Mouse (Mus musculus): ENCODE measurements around the gene Wwox. TPM values are rescaled to one million over a fixed set of nuclear protein-coding genes. Genes with fewer than 3 reads are reported as not detected.

The Wwox gene
- polyA plus RNA-seq, 1 experiment from 2014 or later = 16.3 TPM

DNA sequence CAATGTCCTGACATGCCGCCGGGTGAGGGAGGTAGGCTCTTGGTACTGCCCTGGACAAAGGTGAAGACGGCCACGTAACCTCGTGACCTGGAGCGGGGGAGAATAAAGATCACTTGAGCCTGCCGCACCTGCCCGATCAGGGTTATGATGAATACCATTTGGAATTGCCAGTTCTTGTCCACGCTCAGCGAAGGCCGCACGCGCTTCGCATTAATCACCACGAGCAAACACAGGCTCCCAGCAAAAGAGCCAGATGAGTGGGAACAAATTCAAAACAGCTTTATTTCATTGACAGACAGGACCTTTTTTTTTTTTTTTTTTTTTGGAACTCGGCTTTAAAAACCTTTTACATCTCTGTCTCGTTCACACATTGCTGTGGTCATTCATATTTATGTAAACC, 775.4 kb downstream of the Wwox start:
- no peak for TF ChIP-seq CTCF (IDR thresholded peaks at IDR 0.05; ENCODE audit: low read depth)
- no peaks in the 10 kb centered on the region for H3K4me1 ChIP-seq (replicated peaks; ENCODE audit: insufficient read depth, low read length)
- ATAC-seq (replicated peaks; ENCODE audit: low FRiP score, low read depth) (no peak), DNase-seq (ENCODE audit: low spot score) (no peak)
- no peak overlapping the region for H3K4me3 ChIP-seq (replicated peaks; ENCODE audit: low read depth, low read length)
- no peak overlapping the region for H3K27ac ChIP-seq
- H3K9me3 ChIP-seq (replicated peaks; ENCODE audit: low read length) = no peaks in the 10 kb centered on the region
- no peaks in the 10 kb centered on the region for H3K36me3 ChIP-seq (ENCODE audit: insufficient read depth, low read length)
- no peak overlapping the region for H3K4me2 ChIP-seq (ENCODE audit: low read length)
- 62% methylated on average over 17 of the region's 17 CpGs for WGBS
- H3K27me3 ChIP-seq (ENCODE audit: insufficient read depth, low read length) = no peaks in the 10 kb centered on the region
- no peak overlapping the region for H3K9ac ChIP-seq (ENCODE audit: low read depth, low read length)

DNA sequence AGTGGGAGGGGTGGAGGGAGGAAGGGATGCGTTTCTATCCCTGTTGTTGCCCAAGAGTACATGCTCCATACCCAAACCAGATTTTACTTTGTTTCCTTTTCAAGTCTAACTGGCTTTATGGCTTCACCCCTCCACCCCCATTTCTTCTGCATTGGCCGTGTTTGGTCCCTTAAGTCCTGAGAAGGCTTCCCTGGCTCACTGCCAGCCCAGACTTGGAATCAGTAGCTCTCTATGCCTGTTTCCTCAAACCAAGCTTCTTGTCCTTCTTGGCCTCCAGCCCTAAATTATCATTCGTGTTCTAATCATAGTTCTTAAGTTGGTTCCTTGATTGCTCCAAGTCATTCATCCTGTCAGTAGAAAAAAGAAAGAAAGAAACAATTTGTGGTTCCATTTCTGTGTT, 777.3 kb downstream of the Wwox start:
- whole genome bisulfite sequencing = 45% methylated on average over 3 of the region's 3 CpGs
- DNase-seq (ENCODE audit: low spot score) (no peak), ATAC-seq (replicated peaks; ENCODE audit: low FRiP score, low read depth) (no peak)
- H3K4me2 ChIP-seq (ENCODE audit: low read length) = no peak overlapping the region
- H3K36me3 ChIP-seq (ENCODE audit: insufficient read depth, low read length) = no peaks in the 10 kb centered on the region
- H3K9ac ChIP-seq (ENCODE audit: low read depth, low read length) = no peak overlapping the region
- H3K27me3 ChIP-seq (ENCODE audit: insufficient read depth, low read length) = no peaks in the 10 kb centered on the region
- H3K4me3 ChIP-seq (replicated peaks; ENCODE audit: low read depth, low read length) = no peak overlapping the region
- H3K27ac ChIP-seq = no peak overlapping the region
- no peak for TF ChIP-seq CTCF (IDR thresholded peaks at IDR 0.05; ENCODE audit: low read depth)
- no peaks in the 10 kb centered on the region for H3K9me3 ChIP-seq (replicated peaks; ENCODE audit: low read length)
- H3K4me1 ChIP-seq (replicated peaks; ENCODE audit: insufficient read depth, low read length) = no peaks in the 10 kb centered on the region

DNA sequence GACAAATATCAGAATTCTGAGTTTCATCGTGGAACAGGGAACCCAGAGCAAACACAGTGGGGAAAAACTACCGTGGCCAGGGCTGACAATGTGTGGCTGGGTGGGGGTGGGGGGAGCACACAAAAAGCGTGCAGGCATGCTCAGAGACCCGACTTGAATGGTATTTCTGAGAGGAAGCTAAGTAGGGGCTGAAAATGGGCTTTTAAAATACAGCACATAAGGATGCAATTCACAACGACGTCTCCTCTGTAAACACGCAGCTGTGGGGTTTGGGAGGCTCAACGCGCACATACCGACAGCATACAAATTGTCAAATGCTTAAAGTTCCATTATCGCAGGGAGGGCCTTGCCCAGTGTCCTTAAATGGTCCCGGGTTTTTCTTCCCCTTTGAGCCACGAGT, 783.1 kb downstream of the Wwox start:
- Histone ChIP-seq H3K9ac (ENCODE audit: low read depth, low read length) (no peak overlapping the region), H3K4me1 (replicated peaks; ENCODE audit: insufficient read depth, low read length) (no peaks in the 10 kb centered on the region), H3K4me2 (ENCODE audit: low read length) (no peak overlapping the region), H3K4me3 (replicated peaks; ENCODE audit: low read depth, low read length) (no peak overlapping the region), H3K27me3 (ENCODE audit: insufficient read depth, low read length) (no peaks in the 10 kb centered on the region), H3K27ac (no peak overlapping the region), H3K36me3 (ENCODE audit: insufficient read depth, low read length) (no peaks in the 10 kb centered on the region), H3K9me3 (replicated peaks; ENCODE audit: low read length) (no peaks in the 10 kb centered on the region)
- no peak for TF ChIP-seq CTCF (IDR thresholded peaks at IDR 0.05; ENCODE audit: low read depth)
- 80% methylated on average over 13 of the region's 13 CpGs for WGBS
- no peak for ATAC-seq (replicated peaks; ENCODE audit: low FRiP score, low read depth)
- no peak for DNase-seq (ENCODE audit: low spot score)

DNA sequence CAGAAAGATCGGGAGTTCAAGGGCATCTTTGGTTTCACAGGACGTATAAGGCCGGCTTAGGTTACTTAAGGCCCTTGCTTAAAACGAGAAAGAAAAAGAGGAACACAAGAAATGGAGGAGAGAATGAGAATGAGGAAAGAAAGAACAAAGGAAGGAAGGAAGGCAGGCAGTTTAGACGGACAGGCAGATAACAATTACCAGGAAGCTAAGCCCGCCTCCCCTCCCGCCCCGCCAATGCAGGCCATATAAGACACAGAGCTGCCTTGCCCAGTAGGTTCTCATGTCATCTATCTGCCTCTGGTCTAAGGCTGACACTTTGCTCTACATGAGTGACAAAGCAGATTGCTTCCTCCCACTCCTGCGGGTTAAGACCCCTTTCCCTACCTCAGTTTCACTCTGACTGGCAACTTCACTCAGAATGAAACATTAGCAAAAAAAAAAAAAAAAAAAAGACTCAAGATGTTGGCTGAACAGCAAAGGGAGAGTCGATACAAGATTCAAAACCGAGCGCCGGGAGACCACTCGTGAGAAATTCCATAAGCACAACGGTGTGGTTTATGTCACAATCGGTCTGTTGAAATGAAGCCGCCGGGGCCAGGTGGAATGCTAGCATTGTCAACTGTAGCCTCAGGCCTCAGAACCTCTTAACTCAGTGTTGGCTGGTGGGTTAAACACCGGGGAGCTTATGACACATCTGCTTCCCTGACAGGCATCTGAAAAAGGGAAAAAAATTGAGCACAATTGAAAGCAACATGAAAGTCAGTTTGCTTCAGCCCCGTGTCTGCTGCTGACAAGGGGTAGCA, 787.5 kb downstream of the Wwox start:
- Histone ChIP-seq H3K36me3 (ENCODE audit: insufficient read depth, low read length) (no peaks in the 10 kb centered on the region), H3K9me3 (replicated peaks; ENCODE audit: low read length) (no peaks in the 10 kb centered on the region), H3K4me3 (replicated peaks; ENCODE audit: low read depth, low read length) (no peak overlapping the region), H3K4me2 (ENCODE audit: low read length) (no peak overlapping the region), H3K27ac (no peak overlapping the region), H3K27me3 (ENCODE audit: insufficient read depth, low read length) (no peaks in the 10 kb centered on the region), H3K4me1 (replicated peaks; ENCODE audit: insufficient read depth, low read length) (no peaks in the 10 kb centered on the region), H3K9ac (ENCODE audit: low read depth, low read length) (no peak overlapping the region)
- DNase-seq (ENCODE audit: low spot score) (no peak), ATAC-seq (replicated peaks; ENCODE audit: low FRiP score, low read depth) (no peak)
- WGBS = 70% methylated on average over 20 of the region's 20 CpGs
- no peak for TF ChIP-seq CTCF (IDR thresholded peaks at IDR 0.05; ENCODE audit: low read depth)

DNA sequence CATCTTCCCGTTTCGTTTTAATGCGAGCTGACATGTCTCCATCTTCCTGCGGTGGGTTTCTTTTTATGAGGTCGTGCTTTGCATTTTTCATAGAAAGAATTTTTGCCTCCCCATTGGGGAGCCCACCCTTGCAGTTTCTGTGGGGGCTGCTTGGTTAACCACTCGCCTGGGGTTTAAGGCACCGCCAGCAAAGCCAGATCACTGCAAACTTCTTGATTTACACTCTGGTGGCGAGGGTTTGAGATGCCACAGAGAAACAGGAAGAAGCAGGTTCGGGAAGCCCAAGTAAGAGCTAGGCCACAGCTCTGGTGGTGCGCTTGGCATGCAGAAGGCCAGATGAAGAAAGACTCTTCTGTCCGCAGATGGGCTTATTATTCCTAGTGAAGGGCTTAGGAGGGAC, 789.4 kb downstream of the Wwox start:
- WGBS = 72% methylated on average over 11 of the region's 11 CpGs
- no peaks in the 10 kb centered on the region for H3K27me3 ChIP-seq (ENCODE audit: insufficient read depth, low read length)

DNA sequence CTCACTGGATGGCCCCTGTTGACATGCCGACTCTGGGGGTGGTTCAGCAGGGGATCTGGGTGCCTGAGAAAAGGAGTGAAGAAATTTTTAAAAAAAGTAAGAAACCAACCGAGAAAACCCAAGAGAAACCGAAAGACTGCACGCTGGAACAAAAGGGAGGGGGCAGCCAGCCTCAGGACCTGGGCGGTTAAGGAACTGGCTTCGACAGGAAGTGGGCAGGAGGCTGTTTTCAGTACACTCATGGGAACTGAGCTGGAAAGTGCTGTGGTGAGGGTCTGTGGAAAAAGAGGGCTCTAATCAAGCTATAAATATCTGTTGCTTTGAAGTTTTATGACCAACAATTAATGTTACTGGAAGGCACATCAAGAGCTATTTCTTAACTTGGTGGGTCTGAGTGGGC, 794.6 kb downstream of the Wwox start:
- H3K9ac ChIP-seq (ENCODE audit: low read depth, low read length) = no peak overlapping the region
- H3K36me3 ChIP-seq (ENCODE audit: insufficient read depth, low read length) = no peaks in the 10 kb centered on the region
- peak overlapping the region; percentile 32 for H3K4me2 ChIP-seq (ENCODE audit: low read length)
- peak; percentile 45 for DNase-seq (ENCODE audit: low spot score)
- WGBS = 24% methylated on average over 6 of the region's 6 CpGs
- no peak overlapping the region for H3K4me3 ChIP-seq (replicated peaks; ENCODE audit: low read depth, low read length)
- no peaks in the 10 kb centered on the region for H3K9me3 ChIP-seq (replicated peaks; ENCODE audit: low read length)
- H3K4me1 ChIP-seq (replicated peaks; ENCODE audit: insufficient read depth, low read length) = no peaks in the 10 kb centered on the region
- H3K27ac ChIP-seq = no peak overlapping the region
- TF ChIP-seq CTCF (IDR thresholded peaks at IDR 0.05; ENCODE audit: low read depth) = no peak
- ATAC-seq (replicated peaks; ENCODE audit: low FRiP score, low read depth) = no peak
- no peaks in the 10 kb centered on the region; the same call in 1 of the 2 replicates for H3K27me3 ChIP-seq (ENCODE audit: insufficient read depth, low read length)

More for the DNA sequence above, 789.4 kb downstream of the Wwox start:
- ATAC-seq (replicated peaks; ENCODE audit: low FRiP score, low read depth) = no peak
- Histone ChIP-seq H3K9me3 (replicated peaks; ENCODE audit: low read length) (no peaks in the 10 kb centered on the region), H3K4me3 (replicated peaks; ENCODE audit: low read depth, low read length) (no peak overlapping the region), H3K9ac (ENCODE audit: low read depth, low read length) (no peak overlapping the region), H3K36me3 (ENCODE audit: insufficient read depth, low read length) (no peaks in the 10 kb centered on the region), H3K4me2 (ENCODE audit: low read length) (no peak overlapping the region), H3K4me1 (replicated peaks; ENCODE audit: insufficient read depth, low read length) (no peaks in the 10 kb centered on the region), H3K27ac (no peak overlapping the region)
- DNase-seq (ENCODE audit: low spot score) = no peak
- TF ChIP-seq CTCF (IDR thresholded peaks at IDR 0.05; ENCODE audit: low read depth) = no peak

Measured in kidney, postnatal 0 days (tissue).